Mouse (Mus musculus) midbrain, postnatal 0 days (tissue): ENCODE data around the gene Preb. TPM values are rescaled to one million over a fixed set of nuclear protein-coding genes. Genes with fewer than 3 reads are reported as not detected.

ENCODE experiments used
- ATAC-seq: fragments of 200-750 bp; cut with Nextera tagmentation; 2 replicates; pipeline ENCODE4 v1.8.0; 2017; ENCODE audit warnings: moderate number of reproducible peaks, mild to moderate bottlenecking, moderate TSS enrichment, moderate library complexity; ENCODE audit not compliant: low FRiP score
- DNase-seq: peaks from one replicate; pipeline ENCODE4 v3.0.0-alpha.2; 2015; ENCODE audit warnings: low spot score
- H3K27ac ChIP-seq: fragments of 300-500 bp; sonication (generic); 2 replicates; pipeline ENCODE4 v1.5.1; 2014; ENCODE audit warnings: low read depth, mild to moderate bottlenecking, low read length, mixed read lengths
- H3K27me3 ChIP-seq: fragments of 300-500 bp; sonication (generic); 2 replicates; pipeline ENCODE4 v1.6.1; 2014; ENCODE audit warnings: low read length, control low read depth, mixed read lengths; ENCODE audit not compliant: insufficient read depth
- H3K36me3 ChIP-seq: fragments of 300-500 bp; sonication (generic); 2 replicates; pipeline ENCODE4 v1.6.1; 2014; ENCODE audit warnings: low read length, control low read depth, mixed read lengths; ENCODE audit not compliant: insufficient read depth
- H3K4me1 ChIP-seq: fragments of 300-500 bp; sonication (generic); 2 replicates; pipeline ENCODE4 v1.6.1; 2014; ENCODE audit warnings: mild to moderate bottlenecking, control low read depth, antibody characterized with exemption, low read length, mixed read lengths; ENCODE audit not compliant: insufficient read depth
- H3K4me2 ChIP-seq: fragments of 300-500 bp; sonication (generic); 2 replicates; pipeline ENCODE4 v1.6.1; 2014; ENCODE audit warnings: low read depth, mild to moderate bottlenecking, low read length, mixed read lengths; ENCODE audit not compliant: poor library complexity, severe bottlenecking
- H3K4me3 ChIP-seq: fragments of 300-500 bp; sonication (generic); 2 replicates; pipeline ENCODE4 v1.5.1; 2014; ENCODE audit warnings: low read depth, mild to moderate bottlenecking, low read length, moderate library complexity
- H3K9ac ChIP-seq: fragments of 300-500 bp; sonication (generic); replicated peaks from 2 replicates; pipeline ENCODE4 v1.6.1; 2014; ENCODE audit warnings: mild to moderate bottlenecking, low read length, moderate library complexity, mixed read lengths; ENCODE audit not compliant: poor library complexity, severe bottlenecking
- H3K9me3 ChIP-seq: fragments of 300-500 bp; sonication (generic); 2 replicates; pipeline ENCODE4 v1.6.1; 2016; ENCODE audit warnings: low read length, control low read depth
- CTCF ChIP-seq: IDR thresholded peaks from 2 replicates; pipeline ENCODE4 v1.5.1; 2016; ENCODE audit warnings: antibody characterized with exemption, mild to moderate bottlenecking
- WGBS: fragments of 180-500 bp; shearing (Covaris S2); extraction: QIAGEN DNeasy Blood & Tissue Kit; methylation state at CpG from one replicate; pipeline ENCODE4 v1.1.7; 2014; 5-methylcytosine and 5-hydroxymethylcytosine counted together
- polyA plus RNA-seq: library from polyadenylated mRNA; unstranded; fragments of >200 nt; fragmentation: Nextera tagmentation; extraction: Ambion mirVana; gene quantifications from 2 replicates; pipeline ENCODE4 v1.2.1, GENCODE M21; 2015
- total RNA-seq: library from RNA; depleted of rRNA; stranded (reverse); fragments of >200 nt; gene quantifications from 2 replicates; pipeline ENCODE4 v1.2.3, GENCODE M21; 2014

Preb gene
- total and polyA plus RNA-seq, 2 experiments from 2014 or later, result 37.7 to 89.6 TPM

DNA sequence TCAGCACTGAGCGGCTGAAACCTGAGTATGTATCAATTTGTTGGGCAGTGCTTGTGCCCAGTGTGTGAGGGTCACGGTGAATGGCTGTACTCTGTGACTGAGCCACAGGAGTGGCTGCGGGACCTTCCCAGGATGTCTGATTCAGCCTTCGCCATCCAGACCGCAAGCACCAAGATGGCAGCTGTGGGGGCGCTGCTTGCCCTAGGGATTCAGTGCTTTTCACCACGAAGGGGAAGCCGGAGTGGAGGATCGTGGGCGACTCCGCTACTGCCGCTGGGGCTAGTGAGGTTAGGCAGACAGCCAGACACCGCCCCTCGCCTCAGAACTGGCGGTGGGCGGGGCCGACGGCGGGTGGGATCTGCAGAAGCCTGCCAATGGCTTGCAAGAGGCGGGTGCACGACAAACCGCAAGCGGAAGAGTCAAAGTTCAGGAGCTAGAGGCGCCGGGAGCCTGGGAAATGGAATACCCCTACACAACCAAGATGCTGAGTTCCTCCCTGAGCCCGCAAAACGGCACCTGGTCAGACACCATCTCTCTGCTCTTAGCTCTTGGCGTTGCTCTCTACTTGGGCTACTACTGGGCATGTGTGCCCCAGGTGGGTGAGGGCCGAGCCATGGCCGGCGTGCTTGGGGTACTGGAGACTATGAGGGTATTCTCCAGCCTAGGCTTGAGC, 10.4 kb downstream of the Preb start:
- Histone ChIP-seq H3K27me3 (no peaks in the 10 kb centered on the region), H3K4me1 (peaks cover 3% of the 10 kb centered on the region; the same call in 1 of the 2 replicates), H3K4me3 (peak overlapping the region; percentile 45), H3K9ac (peak overlapping the region; percentile 57), H3K27ac (peak overlapping the region; percentile 67), H3K9me3 (no peaks in the 10 kb centered on the region), H3K36me3 (peaks cover 26% of the 10 kb centered on the region), H3K4me2 (peak overlapping the region; percentile 91)
- ATAC-seq, result peak; percentile 80
- WGBS, result under 1% methylated on average over 31 of the region's 31 CpGs
- DNase-seq, result peak; percentile 94
- TF ChIP-seq CTCF, result peak; percentile 54

DNA sequence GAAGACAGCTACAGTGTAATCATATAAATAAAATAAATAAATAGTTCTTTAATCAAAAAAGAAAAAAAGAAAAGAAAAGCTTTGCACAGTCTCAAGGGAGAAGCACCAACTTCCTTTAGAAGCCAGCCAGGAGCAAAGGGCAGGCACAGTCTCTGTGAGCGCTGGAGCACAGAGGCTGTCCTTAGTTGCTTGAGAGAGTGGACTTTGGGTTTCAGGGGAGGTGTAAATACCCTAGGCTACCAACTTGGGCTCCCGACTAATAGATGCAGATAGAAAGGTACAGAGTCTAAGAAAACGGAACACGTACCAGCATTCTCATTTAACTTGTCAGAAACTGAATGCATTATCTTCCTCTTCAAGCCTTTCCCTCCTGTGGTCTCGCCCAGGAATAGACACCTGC, 11.5 kb downstream of the Preb start:
- 86% methylated on average over 5 of the region's 5 CpGs for WGBS
- Histone ChIP-seq H3K9ac (no peak overlapping the region), H3K4me1 (peaks cover 7% of the 10 kb centered on the region; the same call in 1 of the 2 replicates), H3K4me2 (peak overlapping the region; percentile 91; the same call in 1 of the 2 replicates), H3K36me3 (peaks cover 15% of the 10 kb centered on the region), H3K27me3 (no peaks in the 10 kb centered on the region), H3K9me3 (no peaks in the 10 kb centered on the region), H3K4me3 (no peak overlapping the region), H3K27ac (no peak overlapping the region)
- no peak for DNase-seq
- no peak for ATAC-seq
- TF ChIP-seq CTCF, result no peak

DNA sequence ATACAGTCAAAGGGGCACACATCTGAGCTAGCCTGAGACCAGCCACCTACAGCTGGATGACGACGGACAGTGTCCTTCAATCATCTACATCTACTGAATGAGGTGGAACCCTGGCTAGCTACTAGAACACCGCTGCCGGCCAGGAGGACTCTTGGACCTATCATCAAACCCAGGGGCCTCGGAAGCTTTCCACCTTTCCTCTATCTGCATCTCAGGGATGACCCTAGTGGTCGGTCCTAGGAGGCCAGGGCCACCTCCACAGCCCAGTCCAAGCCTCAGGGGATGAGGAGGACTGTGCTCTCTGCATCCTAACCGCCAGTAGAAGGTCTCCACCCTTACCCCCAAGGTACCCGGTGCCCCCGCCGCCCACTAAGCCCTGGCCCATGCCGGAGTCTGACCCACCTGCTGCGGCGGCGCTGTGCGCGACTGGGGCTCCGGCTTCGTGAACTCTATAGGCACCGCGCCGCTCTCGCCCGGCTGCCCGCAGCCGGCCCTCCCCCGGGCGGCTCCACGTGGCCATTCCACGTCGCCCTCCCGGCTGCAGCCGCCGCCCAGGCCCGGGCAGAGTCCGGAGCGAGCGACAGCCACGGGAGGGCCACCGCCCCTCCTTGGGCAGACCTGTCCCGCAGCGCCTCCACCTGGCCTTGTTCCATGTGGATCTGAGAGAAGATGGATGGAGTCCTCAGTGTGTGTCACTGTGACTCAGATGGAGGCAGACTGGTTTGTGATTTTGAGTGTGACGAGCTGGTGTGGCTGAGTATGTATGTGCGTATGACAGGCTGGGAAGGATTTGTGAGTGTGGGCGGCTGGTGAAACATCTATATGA, 15.0 kb downstream of the Preb start, which contains the start of gene Cgref1:
Gene Cgref1 (minus strand): TSS at position 636 of the 826 bp plus-strand sequence.
- H3K27me3 ChIP-seq, result no peaks in the 10 kb centered on the region
- H3K9ac ChIP-seq, result peak within 1 kb of the TSS; percentile 84
- H3K4me3 ChIP-seq, result peak within 1 kb of the TSS; percentile 68
- no peaks in the 10 kb centered on the region for H3K9me3 ChIP-seq
- peak within 1 kb of the TSS; percentile 62 for H3K4me2 ChIP-seq
- WGBS, result 5% methylated on average over 44 of the region's 44 CpGs
- peak within 1 kb of the TSS; percentile 72 for H3K27ac ChIP-seq
- peak; percentile 73 for TF ChIP-seq CTCF
- ATAC-seq, result peak; percentile 73
- no peaks in the 10 kb centered on the region for H3K36me3 ChIP-seq
- DNase-seq, result peak; percentile 79
- H3K4me1 ChIP-seq, result peaks cover 5% of the 10 kb centered on the region; the same call in 1 of the 2 replicates

DNA sequence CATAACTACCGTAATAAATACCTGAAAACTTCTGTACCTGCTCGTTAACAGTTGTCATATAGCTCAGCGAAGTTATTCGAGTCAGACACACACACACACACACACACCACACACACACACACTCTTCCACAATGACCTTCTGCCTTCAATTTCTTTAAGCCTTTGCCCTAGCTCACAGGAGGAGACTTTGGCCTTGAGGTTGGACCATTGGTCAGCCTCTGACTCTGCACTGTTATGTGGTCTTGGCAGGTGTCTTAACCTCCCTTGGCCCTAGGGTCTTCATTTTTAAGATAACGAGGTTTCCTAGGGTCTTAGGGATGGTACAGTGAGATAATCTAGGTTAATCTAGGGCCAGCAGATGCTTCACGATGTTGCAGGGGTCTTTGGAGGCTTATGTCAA, 15.8 kb downstream of the Preb start:
- Histone ChIP-seq H3K9me3 (no peaks in the 10 kb centered on the region), H3K27me3 (no peaks in the 10 kb centered on the region), H3K4me3 (peak overlapping the region; percentile 68), H3K36me3 (no peaks in the 10 kb centered on the region), H3K4me1 (peaks cover 3% of the 10 kb centered on the region; the same call in 1 of the 2 replicates), H3K27ac (no peak overlapping the region), H3K9ac (no peak overlapping the region), H3K4me2 (peak overlapping the region; percentile 62)
- ATAC-seq (no peak), DNase-seq (no peak)
- TF ChIP-seq CTCF, result no peak
- 82% methylated on average over 6 of the region's 6 CpGs for whole genome bisulfite sequencing

DNA sequence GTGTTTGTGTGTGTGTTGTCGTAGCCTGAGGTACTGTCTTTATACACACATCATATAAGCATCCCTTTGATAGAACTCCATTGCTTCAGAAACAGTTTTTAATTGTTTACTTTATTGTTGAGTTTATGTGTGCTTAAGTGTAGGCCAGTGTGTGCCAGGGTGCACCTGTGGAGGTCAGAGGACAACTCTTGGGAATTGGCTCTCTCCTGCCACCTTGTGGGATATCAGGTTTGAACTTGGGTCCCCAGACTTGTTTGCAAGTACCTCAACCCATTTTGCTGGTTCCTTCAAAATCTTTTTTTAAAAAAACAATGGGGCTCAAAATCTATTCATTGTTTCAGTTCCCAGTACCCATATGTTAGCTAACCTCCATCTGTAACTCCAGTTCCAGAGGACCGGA, 17.2 kb downstream of the Preb start:
- no peak overlapping the region for H3K4me3 ChIP-seq
- TF ChIP-seq CTCF, result peak; percentile 48
- no peak overlapping the region for H3K27ac ChIP-seq
- H3K9me3 ChIP-seq, result no peaks in the 10 kb centered on the region
- no peaks in the 10 kb centered on the region for H3K36me3 ChIP-seq
- ATAC-seq (no peak), DNase-seq (no peak)
- WGBS, result 94% methylated on average over 2 of the region's 2 CpGs
- H3K4me2 ChIP-seq, result no peak overlapping the region
- no peaks in the 10 kb centered on the region for H3K27me3 ChIP-seq
- peaks cover 3% of the 10 kb centered on the region; the same call in 1 of the 2 replicates for H3K4me1 ChIP-seq
- H3K9ac ChIP-seq, result no peak overlapping the region
